In genomic region chr8:117123850-117124633, GRCm38 (mm10) we compare ENCODE assay signal across 18 mouse cellular contexts. TPM values are rescaled to one million over a fixed set of nuclear protein-coding genes. Genes with fewer than 3 reads are reported as not detected.
DNase-seq lines count a peak whose midpoint lies in the region; ATAC-seq and TF ChIP-seq lines count a peak whose summit lies in the region.
"Had no signal": no experiment of that assay in that cellular context is flagged by ENCODE, and none has a peak within 500 bp of the region (broad histone marks: within the 10 kb centered on the region; RNA-seq: fewer than 3 reads in every experiment).

No protein-coding gene starts in this region.

- no peak overlapping the region for H3K4me2 ChIP-seq in kidney, embryonic 16.5 days (replicated peaks; ENCODE audit: low read depth, low read length)
- H3K4me2 ChIP-seq in lung, postnatal 0 days (replicated peaks; ENCODE audit: low read depth, low read length): no peak overlapping the region
- H3K4me2 ChIP-seq in forebrain, postnatal 0 days (ENCODE audit: low read depth): no peak overlapping the region
- H3K4me2 ChIP-seq: heart, embryonic 13.5 days; hindbrain, embryonic 12.5 days; midbrain, embryonic 15.5 days had no signal

- no peaks in the 10 kb centered on the region for H3K27me3 ChIP-seq in kidney, embryonic 16.5 days (ENCODE audit: insufficient read depth, low read length)
- no peaks in the 10 kb centered on the region for H3K27me3 ChIP-seq in lung, postnatal 0 days (replicated peaks; ENCODE audit: insufficient read depth, low read length)
- no peaks in the 10 kb centered on the region for H3K27me3 ChIP-seq in forebrain, postnatal 0 days (ENCODE audit: insufficient read depth, low read length)
- H3K27me3 ChIP-seq: heart, embryonic 13.5 days; hindbrain, embryonic 12.5 days; midbrain, embryonic 15.5 days had no signal

- no peak overlapping the region for H3K27ac ChIP-seq in kidney, embryonic 16.5 days (ENCODE audit: low read length)
- H3K27ac ChIP-seq in lung, postnatal 0 days (ENCODE audit: low read length): no peak overlapping the region
- H3K27ac ChIP-seq in forebrain, postnatal 0 days (ENCODE audit: low read depth, low read length): no peak overlapping the region
- H3K27ac ChIP-seq: heart, embryonic 13.5 days; hindbrain, embryonic 12.5 days; macrophage; midbrain, embryonic 15.5 days had no signal

- no peak for TF ChIP-seq CTCF in lung, postnatal 0 days (IDR thresholded peaks at IDR 0.05)
- no peak for TF ChIP-seq CTCF in forebrain, postnatal 0 days (IDR thresholded peaks at IDR 0.05; ENCODE audit: low read depth)

- no peaks in the 10 kb centered on the region for H3K4me1 ChIP-seq in kidney, embryonic 16.5 days (ENCODE audit: insufficient read depth, low read length)
- no peaks in the 10 kb centered on the region for H3K4me1 ChIP-seq in lung, postnatal 0 days (ENCODE audit: insufficient read depth, low read depth, low read length)
- no peaks in the 10 kb centered on the region for H3K4me1 ChIP-seq in forebrain, postnatal 0 days (ENCODE audit: insufficient read depth)
- H3K4me1 ChIP-seq: hindbrain, embryonic 12.5 days; midbrain, embryonic 15.5 days had no signal

- 76% methylated on average over 13 of the region's 13 CpGs for whole genome bisulfite sequencing in kidney, embryonic 16.5 days
- 51% methylated on average over 13 of the region's 13 CpGs for WGBS in lung, postnatal 0 days
- WGBS in forebrain, postnatal 0 days: 74% methylated on average over 13 of the region's 13 CpGs

- no peaks in the 10 kb centered on the region for H3K9me3 ChIP-seq in kidney, embryonic 16.5 days (ENCODE audit: low read length)
- H3K9me3 ChIP-seq in lung, postnatal 0 days (ENCODE audit: low read length): no peaks in the 10 kb centered on the region
- H3K9me3 ChIP-seq in forebrain, postnatal 0 days (ENCODE audit: low read length): no peaks in the 10 kb centered on the region
- H3K9me3 ChIP-seq: heart, embryonic 13.5 days; hindbrain, embryonic 12.5 days; midbrain, embryonic 15.5 days had no signal

- no peak overlapping the region for H3K9ac ChIP-seq in kidney, embryonic 16.5 days (replicated peaks; ENCODE audit: low read length)
- no peak overlapping the region for H3K9ac ChIP-seq in lung, postnatal 0 days (replicated peaks; ENCODE audit: low read depth)
- H3K9ac ChIP-seq in forebrain, postnatal 0 days: no peak overlapping the region
- H3K9ac ChIP-seq: heart, embryonic 13.5 days; hindbrain, embryonic 12.5 days; midbrain, embryonic 15.5 days had no signal

- TF ChIP-seq EP300 in lung, postnatal 0 days (IDR thresholded peaks at IDR 0.05): no peak

- no peak overlapping the region for H3K4me3 ChIP-seq in kidney, embryonic 16.5 days (ENCODE audit: low read length)
- no peak overlapping the region for H3K4me3 ChIP-seq in lung, postnatal 0 days (ENCODE audit: low read depth, low read length)
- H3K4me3 ChIP-seq in forebrain, postnatal 0 days (ENCODE audit: low read depth, low read length): no peak overlapping the region
- H3K4me3 ChIP-seq: heart, embryonic 13.5 days; hindbrain, embryonic 12.5 days; midbrain, embryonic 15.5 days had no signal

- peak; percentile 20 for DNase-seq in kidney, adult 18-20 months
- peak; percentile 65 to 83 for DNase-seq in urinary bladder, adult 18-20 months (ENCODE audit: low spot score in 2 of 2)
- DNase-seq in urinary bladder, postnatal 10 days (ENCODE audit: low spot score): no peak
- peak; percentile 20 for DNase-seq in lung, postnatal 0 days (ENCODE audit: low spot score)
- DNase-seq in forebrain, postnatal 0 days: no peak
- DNase-seq in spleen, postnatal 36 days (ENCODE audit: low spot score in 2 of 2): no peak
- no peak for DNase-seq in spleen, adult 12 weeks (ENCODE audit: low spot score)
- DNase-seq: adrenal gland, adult 2 months; cerebellum, adult 8-10 months; thymus, adult 18-20 months had no signal

- ATAC-seq in kidney, embryonic 16.5 days (ENCODE audit: low FRiP score, low TSS enrichment): no peak
- ATAC-seq in lung, postnatal 0 days: peak; percentile 50
- no peak for ATAC-seq in forebrain, postnatal 0 days
- ATAC-seq: midbrain, embryonic 15.5 days; Patski had no signal

- H3K36me3 ChIP-seq in kidney, embryonic 16.5 days (ENCODE audit: insufficient read depth, low read length): no peaks in the 10 kb centered on the region
- H3K36me3 ChIP-seq in lung, postnatal 0 days (ENCODE audit: insufficient read depth, low read length): no peaks in the 10 kb centered on the region
- no peaks in the 10 kb centered on the region for H3K36me3 ChIP-seq in forebrain, postnatal 0 days (ENCODE audit: insufficient read depth)
- H3K36me3 ChIP-seq: heart, embryonic 13.5 days; hindbrain, embryonic 12.5 days; midbrain, embryonic 15.5 days had no signal

RNA-seq across cellular contexts. Expression of gene Bco1, which starts 28.4 kb away (rescaled TPM):
- polyA plus RNA-seq in kidney, embryonic 16.5 days (2015; fragmentation: Nextera tagmentation; extraction: Ambion mirVana): 0.45 and 0.62 TPM in 2 replicates
- 0.10 TPM in 1 of 2 replicates, not detected in the other for polyA plus RNA-seq in lung, postnatal 0 days (2015; fragmentation: Nextera tagmentation; extraction: Ambion mirVana)
- not detected in 2 replicates for total RNA-seq in forebrain, postnatal 0 days (2014; rRNA removed)
- 0.31 TPM in 1 of 2 replicates, not detected in the other for polyA plus RNA-seq in forebrain, postnatal 0 days (2015; fragmentation: Nextera tagmentation; extraction: Ambion mirVana)
- polyA plus RNA-seq: adrenal gland, adult 2 months; limb, embryonic 11.5 days; macrophage; Patski had no signal

RNA-seq across cellular contexts. Expression of gene Gan, which starts 33.9 kb away (rescaled TPM):
- polyA plus RNA-seq in kidney, embryonic 16.5 days (2015; fragmentation: Nextera tagmentation; extraction: Ambion mirVana): 1.6 and 1.8 TPM in 2 replicates
- 3.3 and 4.2 TPM in 2 replicates for polyA plus RNA-seq in lung, postnatal 0 days (2015; fragmentation: Nextera tagmentation; extraction: Ambion mirVana)
- total RNA-seq in forebrain, postnatal 0 days (2014; rRNA removed): 9.4 and 13.6 TPM in 2 replicates
- polyA plus RNA-seq in forebrain, postnatal 0 days (2015; fragmentation: Nextera tagmentation; extraction: Ambion mirVana): 3.2 and 4.8 TPM in 2 replicates

RNA-seq across cellular contexts. Expression of gene Pkd1l2, which starts 41.8 kb away (rescaled TPM):
- 0.04 and 0.14 TPM in 2 replicates for polyA plus RNA-seq in kidney, embryonic 16.5 days (2015; fragmentation: Nextera tagmentation; extraction: Ambion mirVana)
- polyA plus RNA-seq in lung, postnatal 0 days (2015; fragmentation: Nextera tagmentation; extraction: Ambion mirVana): 0.06 TPM in 1 of 2 replicates, not detected in the other
- total RNA-seq in forebrain, postnatal 0 days (2014; rRNA removed): not detected in 2 replicates
- 0.06 TPM in 1 of 2 replicates, not detected in the other for polyA plus RNA-seq in forebrain, postnatal 0 days (2015; fragmentation: Nextera tagmentation; extraction: Ambion mirVana)
- polyA plus RNA-seq: heart, embryonic 13.5 days; hindbrain, embryonic 12.5 days; limb, embryonic 11.5 days; midbrain, embryonic 15.5 days; neural tube, embryonic 11.5 days; Patski had no signal

Comparison
In these comparisons a context has a peak if more than half of its experiments do, and no peak if none do; other contexts are left out.
1. DNase-seq: peak in kidney, adult 18-20 months (single experiment), urinary bladder, adult 18-20 months (2 of 2) and lung, postnatal 0 days (single experiment); none in urinary bladder, postnatal 10 days (single experiment), forebrain, postnatal 0 days (single experiment), spleen, postnatal 36 days (0 of 2) and spleen, adult 12 weeks (single experiment).